Mouse (Mus musculus) midbrain, embryonic 12.5 days (tissue): Measurements from ENCODE around the gene Nmb. TPM values are rescaled to one million over a fixed set of nuclear protein-coding genes. Genes with fewer than 3 reads are reported as not detected.
"Not testable (repeated sequence)": the region's sequence is repeated elsewhere in the genome, so short reads cannot be mapped to it uniquely, and the experiment has no call there.

Experiments used
- ATAC-seq: fragments of 200-750 bp; cut with Nextera tagmentation; 2 replicates; pipeline ENCODE4 v1.8.0; 2017; ENCODE audit warnings: low read depth, moderate TSS enrichment, moderate library complexity; ENCODE audit not compliant: low FRiP score
- H3K27ac ChIP-seq: fragments of 300-500 bp; sonication (generic); replicated peaks from 2 replicates; pipeline ENCODE4 v1.5.1; 2016; ENCODE audit warnings: mild to moderate bottlenecking
- H3K27me3 ChIP-seq: fragments of 300-500 bp; sonication (generic); 2 replicates; pipeline ENCODE4 v1.6.1; 2016; ENCODE audit warnings: mild to moderate bottlenecking
- H3K36me3 ChIP-seq: fragments of 300-500 bp; sonication (generic); 2 replicates; pipeline ENCODE4 v1.6.1; 2016
- H3K4me1 ChIP-seq: fragments of 300-500 bp; sonication (generic); 2 replicates; pipeline ENCODE4 v1.6.1; 2016
- H3K4me2 ChIP-seq: fragments of 300-500 bp; sonication (generic); replicated peaks from 2 replicates; pipeline ENCODE4 v1.6.1; 2016; ENCODE audit warnings: mild to moderate bottlenecking, moderate library complexity
- H3K4me3 ChIP-seq: fragments of 300-500 bp; sonication (generic); 2 replicates; pipeline ENCODE4 v1.5.1; 2016; ENCODE audit warnings: mild to moderate bottlenecking
- H3K9ac ChIP-seq: fragments of 300-500 bp; sonication (generic); replicated peaks from 2 replicates; pipeline ENCODE4 v1.6.1; 2016; ENCODE audit warnings: mild to moderate bottlenecking, moderate library complexity
- H3K9me3 ChIP-seq: fragments of 300-500 bp; sonication (generic); 2 replicates; pipeline ENCODE4 v1.6.1; 2016; ENCODE audit warnings: mild to moderate bottlenecking
- WGBS: fragments of 180-500 bp; shearing (Covaris S2); methylation state at CpG from one replicate; pipeline ENCODE4 v1.1.7; 2016; 5-methylcytosine and 5-hydroxymethylcytosine counted together
- polyA plus RNA-seq: library from polyadenylated mRNA; unstranded; fragments of >200 nt; fragmentation: Nextera tagmentation; extraction: Ambion mirVana; gene quantifications from 2 replicates; pipeline ENCODE4 v1.2.1, GENCODE M21; 2016

Nmb gene
- 5.7 and 6.2 TPM in 2 replicates for polyA plus RNA-seq

- H3K9me3 ChIP-seq = no peaks in the 10 kb centered on the region
- H3K4me3 ChIP-seq = peak within 1 kb of the TSS; percentile 50
- H3K9ac ChIP-seq = peak within 1 kb of the TSS; percentile 65; the same call in 1 of the 2 replicates
- H3K4me1 ChIP-seq = peaks cover 26% of the 10 kb centered on the region
- H3K27ac ChIP-seq = no peak within 1 kb of the TSS
- ATAC-seq = peak; percentile 41; the same call in 1 of the 2 replicates
- H3K27me3 ChIP-seq = peaks cover 6% of the 10 kb centered on the region; the same call in 1 of the 2 replicates
- WGBS = 4% methylated on average over 19 of the region's 19 CpGs
- peak within 1 kb of the TSS; percentile 87 for H3K4me2 ChIP-seq
- peaks cover 25% of the 10 kb centered on the region; the same call in 1 of the 2 replicates for H3K36me3 ChIP-seq
Observed at GRCm38 (mm10) chr7:80904921-80905515, at the start of gene Nmb. Gene Nmb (minus strand): TSS chr7:80905076.

GRCm38 (mm10) chr7:80954251-80954650 lies 49.4 kb upstream of the Nmb start:
- H3K36me3 ChIP-seq = no peaks in the 10 kb centered on the region
- H3K27me3 ChIP-seq = peaks cover 9% of the 10 kb centered on the region; the same call in 1 of the 2 replicates
- H3K4me1 ChIP-seq = no peaks in the 10 kb centered on the region
- WGBS = 91% methylated on average over 2 of the region's 2 CpGs
- H3K9ac ChIP-seq = no peak overlapping the region
- H3K4me3 ChIP-seq = no peak overlapping the region
- H3K9me3 ChIP-seq = no peaks in the 10 kb centered on the region
- no peak overlapping the region for H3K4me2 ChIP-seq
- ATAC-seq = no peak
- no peak overlapping the region for H3K27ac ChIP-seq

- Histone ChIP-seq H3K9me3 (no peaks in the 10 kb centered on the region), H3K9ac (no peak overlapping the region), H3K4me3 (no peak overlapping the region), H3K36me3 (no peaks in the 10 kb centered on the region), H3K27ac (no peak overlapping the region), H3K27me3 (peaks cover 9% of the 10 kb centered on the region; the same call in 1 of the 2 replicates), H3K4me2 (no peak overlapping the region), H3K4me1 (peaks cover 4% of the 10 kb centered on the region)
- WGBS = 67% methylated on average over 3 of the region's 3 CpGs
- ATAC-seq = no peak
Observed at GRCm38 (mm10) chr7:80952140-80952539, 47.3 kb upstream of the Nmb start.

- ATAC-seq = no peak
Observed at GRCm38 (mm10) chr7:80951461-80951860, 46.6 kb upstream of the Nmb start.

GRCm38 (mm10) chr7:80947445-80948350 lies 42.8 kb upstream of the Nmb start, which contains the start of gene Sec11a:
Gene Sec11a (minus strand): TSS chr7:80947780.
- ATAC-seq = peak; percentile 100
- Histone ChIP-seq H3K27me3 (peaks cover 9% of the 10 kb centered on the region; the same call in 1 of the 2 replicates), H3K9me3 (no peaks in the 10 kb centered on the region), H3K4me3 (peak within 1 kb of the TSS; percentile 88), H3K27ac (peak within 1 kb of the TSS; percentile 98), H3K4me2 (peak within 1 kb of the TSS; percentile 81), H3K9ac (peak within 1 kb of the TSS; percentile 91), H3K4me1 (peaks cover 22% of the 10 kb centered on the region), H3K36me3 (0 out of 2 replicates have a peak, but pooled peaks cover 11% of the 10 kb centered on the region)
- 2% methylated on average over 44 of the region's 44 CpGs for WGBS

More at GRCm38 (mm10) chr7:80951461-80951860, 46.6 kb upstream of the Nmb start:
- WGBS = 92% methylated on average over 4 of the region's 4 CpGs
- H3K36me3 ChIP-seq = no peaks in the 10 kb centered on the region
- H3K4me1 ChIP-seq = peaks cover 7% of the 10 kb centered on the region
- H3K27ac ChIP-seq = no peak overlapping the region
- no peak overlapping the region for H3K9ac ChIP-seq
- H3K4me3 ChIP-seq = no peak overlapping the region
- H3K4me2 ChIP-seq = no peak overlapping the region
- peaks cover 9% of the 10 kb centered on the region; the same call in 1 of the 2 replicates for H3K27me3 ChIP-seq
- H3K9me3 ChIP-seq = no peaks in the 10 kb centered on the region

- peaks cover 16% of the 10 kb centered on the region for H3K36me3 ChIP-seq
- 95% methylated on average over 4 of the region's 4 CpGs for WGBS
- no peak overlapping the region for H3K4me3 ChIP-seq
- no peaks in the 10 kb centered on the region for H3K4me1 ChIP-seq
- no peak overlapping the region for H3K4me2 ChIP-seq
- H3K9me3 ChIP-seq = no peaks in the 10 kb centered on the region
- no peak overlapping the region for H3K27ac ChIP-seq
- no peaks in the 10 kb centered on the region for H3K27me3 ChIP-seq
- H3K9ac ChIP-seq = no peak overlapping the region
- ATAC-seq = no peak
Observed at GRCm38 (mm10) chr7:80939808-80940207, 34.9 kb upstream of the Nmb start.

GRCm38 (mm10) chr7:80937304-80937666 lies 32.4 kb upstream of the Nmb start:
- H3K36me3 ChIP-seq = peaks cover 28% of the 10 kb centered on the region
- H3K27ac ChIP-seq, H3K27me3 ChIP-seq, H3K4me3 ChIP-seq, H3K4me1 ChIP-seq, H3K4me2 ChIP-seq, H3K9ac ChIP-seq, ATAC-seq, H3K9me3 ChIP-seq: not testable (repeated sequence)

- not testable (repeated sequence) for H3K4me2 ChIP-seq, H3K9ac ChIP-seq, H3K4me3 ChIP-seq, H3K27ac ChIP-seq, ATAC-seq, H3K4me1 ChIP-seq, H3K27me3 ChIP-seq, H3K9me3 ChIP-seq
- peaks cover 33% of the 10 kb centered on the region for H3K36me3 ChIP-seq
- WGBS = 87% methylated on average over 7 of the region's 7 CpGs
Observed at GRCm38 (mm10) chr7:80936617-80937303, 31.9 kb upstream of the Nmb start.

- no peaks in the 10 kb centered on the region for H3K4me1 ChIP-seq
- H3K36me3 ChIP-seq = peaks cover 41% of the 10 kb centered on the region
- no peaks in the 10 kb centered on the region for H3K27me3 ChIP-seq
- ATAC-seq = no peak
- H3K4me2 ChIP-seq = no peak overlapping the region
- H3K27ac ChIP-seq = no peak overlapping the region
- no peak overlapping the region for H3K4me3 ChIP-seq
- H3K9me3 ChIP-seq = no peaks in the 10 kb centered on the region
- no peak overlapping the region for H3K9ac ChIP-seq
- 94% methylated on average over 1 of the region's 1 CpGs for WGBS
Observed at GRCm38 (mm10) chr7:80935834-80936233, 31.0 kb upstream of the Nmb start.

GRCm38 (mm10) chr7:80932777-80933176 lies 27.9 kb upstream of the Nmb start:
- ATAC-seq = no peak
- Histone ChIP-seq H3K27ac (no peak overlapping the region), H3K4me1 (no peaks in the 10 kb centered on the region), H3K4me2 (no peak overlapping the region), H3K9me3 (no peaks in the 10 kb centered on the region), H3K9ac (no peak overlapping the region), H3K27me3 (no peaks in the 10 kb centered on the region), H3K4me3 (no peak overlapping the region), H3K36me3 (peaks cover 35% of the 10 kb centered on the region)
- WGBS = 93% methylated on average over 1 of the region's 1 CpGs

GRCm38 (mm10) chr7:80931618-80932207 lies 26.8 kb upstream of the Nmb start:
- Histone ChIP-seq H3K4me1 (no peaks in the 10 kb centered on the region), H3K27me3 (no peaks in the 10 kb centered on the region), H3K4me3 (no peak overlapping the region), H3K27ac (no peak overlapping the region), H3K4me2 (no peak overlapping the region), H3K9me3 (no peaks in the 10 kb centered on the region), H3K36me3 (peaks cover 42% of the 10 kb centered on the region), H3K9ac (no peak overlapping the region)
- no peak for ATAC-seq
- 93% methylated on average over 8 of the region's 8 CpGs for WGBS
